Mouse (Mus musculus): Measurements from ENCODE around the gene Olfr825. TPM values are rescaled to one million over a fixed set of nuclear protein-coding genes. Genes with fewer than 3 reads are reported as not detected.
"Not testable (repeated sequence)": the region's sequence is repeated elsewhere in the genome, so short reads cannot be mapped to it uniquely, and the experiment has no call there.

The Olfr825 gene
- total RNA-seq (2021) (not detected), polyA plus RNA-seq (2012; rRNA removed) (not detected in 2 replicates)
- long read RNA-seq, result 0 reads

DNA sequence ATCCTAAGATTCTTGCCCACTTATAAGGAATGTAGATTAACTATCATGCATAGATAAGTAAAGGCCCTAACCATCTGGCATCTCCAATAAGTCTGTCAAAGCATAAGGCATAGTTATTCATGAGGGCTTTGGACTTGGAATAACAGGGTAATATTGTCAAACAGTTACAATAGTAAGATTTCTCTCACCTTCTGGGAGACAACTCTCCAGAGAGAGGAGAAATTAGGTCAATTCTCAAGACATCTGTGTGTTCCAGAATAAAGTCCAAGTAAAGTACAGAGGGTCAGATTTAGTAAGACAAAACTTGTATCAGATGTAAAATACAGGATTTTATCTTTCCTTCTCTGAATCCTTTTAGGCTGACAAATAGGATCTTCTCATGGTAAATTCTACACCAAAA, at the start of gene Olfr825:
Olfr825 (minus strand) TSS at position 101 of the 400 bp plus-strand sequence.
- no peak for DNase-seq

DNA sequence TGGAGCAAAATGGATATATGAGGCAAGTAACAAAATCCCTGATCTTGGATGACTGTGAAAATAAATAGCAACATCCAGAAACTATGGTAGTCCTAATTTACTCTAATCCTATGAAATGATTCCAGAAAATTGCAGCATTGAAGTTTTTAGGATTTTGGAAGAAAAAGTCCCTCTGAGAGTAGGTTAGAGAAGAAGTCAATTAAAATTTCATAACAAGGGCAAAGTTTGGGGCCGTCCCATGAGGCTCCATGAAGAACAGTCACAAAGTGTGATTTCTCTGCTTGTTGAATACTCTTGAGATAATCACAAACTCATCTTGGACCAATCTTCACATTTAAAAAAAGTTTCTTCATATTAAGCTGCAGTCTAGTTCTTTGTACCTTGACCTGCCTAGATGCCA, 47.7 kb upstream of the Olfr825 start, which contains the start of gene Olfr827:
Olfr827 (minus strand) TSS at position 101 of the 400 bp plus-strand sequence.
- no peak for DNase-seq

DNA sequence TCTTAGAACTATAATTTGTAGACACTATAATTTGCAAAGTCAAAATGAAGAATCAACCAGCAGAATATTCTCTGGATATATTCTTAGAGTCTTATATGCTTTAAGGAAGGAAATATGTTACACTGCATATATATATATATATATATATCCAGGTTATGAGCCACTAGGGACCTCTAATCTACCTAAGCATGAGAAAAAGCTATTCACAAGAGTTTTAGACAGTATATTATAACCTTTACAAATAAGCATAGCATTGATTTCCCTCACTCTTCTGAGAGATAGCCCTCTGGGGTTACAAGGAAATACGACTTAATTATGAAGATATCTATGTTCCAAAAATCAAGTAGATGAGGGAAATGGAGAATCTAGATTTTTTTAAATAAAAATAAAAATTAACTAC, 17.5 kb upstream of the Olfr825 start, which contains the start of gene Olfr826:
Olfr826 (minus strand) TSS at position 101 of the 400 bp plus-strand sequence.
- no peak for DNase-seq

DNA sequence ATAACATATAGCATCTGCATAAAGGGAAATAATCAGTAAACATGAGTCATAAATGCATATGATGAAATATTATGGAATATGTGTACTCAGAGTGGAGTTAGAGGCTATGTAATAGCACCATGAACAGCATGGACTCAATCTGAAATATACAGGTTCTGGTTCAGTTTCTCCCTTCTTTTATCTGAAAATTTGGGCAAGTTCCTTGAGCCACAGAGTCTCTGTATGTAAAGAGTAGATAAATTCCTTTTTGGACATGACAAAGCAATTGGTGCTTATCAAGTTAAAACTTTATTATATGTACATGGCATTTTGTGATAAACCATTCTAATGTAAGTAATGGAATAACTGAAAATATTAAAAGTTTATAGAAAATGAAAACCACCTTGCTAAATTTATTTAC, 1.4 kb downstream of the Olfr825 start:
- DNase-seq, result no peak

DNA sequence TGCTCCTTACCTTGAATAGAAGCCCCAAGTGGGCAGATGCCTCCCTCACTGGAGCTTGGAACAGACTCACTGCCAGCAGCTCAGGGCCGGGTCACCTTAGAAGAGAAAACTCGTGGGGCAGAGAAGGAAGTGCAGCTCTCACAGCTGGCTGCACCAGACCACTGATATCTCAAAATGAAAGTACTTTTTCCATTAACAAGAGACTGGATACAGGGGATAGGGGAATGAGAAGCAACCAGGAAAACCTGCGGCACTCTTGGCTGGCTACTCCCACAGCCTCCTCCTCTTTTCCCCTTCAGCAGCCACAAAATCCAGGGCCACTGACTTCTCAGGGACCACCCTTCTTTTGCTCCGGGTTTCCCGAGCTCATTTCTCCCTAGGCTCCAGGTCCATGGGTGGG, 22.4 kb downstream of the Olfr825 start:
- DNase-seq, result no peak

DNA sequence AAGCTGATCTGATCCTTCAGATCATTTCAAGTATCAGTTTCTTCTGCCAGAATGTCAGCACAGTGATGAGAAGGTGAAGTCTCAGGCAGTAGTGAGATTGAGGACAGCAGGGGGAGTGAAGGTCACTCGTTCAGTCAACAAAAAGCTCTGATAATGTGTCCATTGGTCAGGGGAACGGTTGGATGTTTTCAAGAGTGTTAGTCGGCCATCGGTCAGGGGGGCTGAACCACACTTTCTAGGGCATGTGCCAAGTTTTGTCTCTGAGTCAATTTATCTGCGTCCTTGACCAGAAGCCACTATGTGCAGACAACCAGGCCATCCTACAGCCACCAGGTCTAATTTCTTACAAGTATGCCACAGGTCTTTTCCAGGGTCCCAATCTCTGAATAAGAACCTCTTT, 24.1 kb downstream of the Olfr825 start:
- peak; percentile 75 for DNase-seq

DNA sequence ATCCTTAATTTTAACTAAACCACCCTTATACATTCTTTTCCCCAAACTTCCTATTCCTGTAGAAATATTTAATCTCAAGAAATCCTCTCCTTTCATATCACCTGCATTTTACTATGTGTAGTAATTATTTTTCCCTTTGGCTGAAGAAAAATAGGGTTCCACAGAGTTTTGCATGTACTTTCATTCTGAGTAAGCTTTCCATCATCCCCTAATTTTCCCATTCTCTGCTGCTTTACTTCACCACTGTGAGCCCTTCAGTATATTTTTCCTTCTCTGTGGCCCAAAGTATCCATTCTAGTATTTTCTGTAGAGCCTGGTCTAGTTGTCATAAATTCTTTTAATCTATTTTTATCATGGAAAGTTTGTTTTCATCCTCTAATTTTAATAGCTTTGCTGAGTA, 31.8 kb downstream of the Olfr825 start:
- no peak for DNase-seq

DNA sequence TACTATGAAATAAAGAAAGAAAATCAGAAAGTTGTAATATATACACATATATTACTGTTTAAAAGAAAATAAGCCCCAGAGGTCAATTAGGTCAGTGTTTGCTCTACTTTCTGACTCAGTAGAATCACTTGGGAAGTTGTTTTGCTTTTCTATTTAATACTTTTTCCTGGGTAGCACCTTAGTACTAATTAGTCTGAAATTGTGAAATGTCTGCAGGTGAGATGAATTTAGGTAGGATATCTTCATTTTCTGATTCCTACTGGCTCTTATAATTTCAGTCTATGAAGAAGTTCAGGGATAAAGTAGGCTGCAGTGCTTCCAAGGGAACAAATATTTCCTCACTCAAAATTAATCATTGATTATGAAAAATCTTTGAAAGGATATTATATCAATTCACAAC, 36.7 kb downstream of the Olfr825 start, which contains the start of gene Olfr824:
Olfr824 (minus strand) TSS at position 101 of the 400 bp plus-strand sequence.
- not testable (repeated sequence) for DNase-seq

DNA sequence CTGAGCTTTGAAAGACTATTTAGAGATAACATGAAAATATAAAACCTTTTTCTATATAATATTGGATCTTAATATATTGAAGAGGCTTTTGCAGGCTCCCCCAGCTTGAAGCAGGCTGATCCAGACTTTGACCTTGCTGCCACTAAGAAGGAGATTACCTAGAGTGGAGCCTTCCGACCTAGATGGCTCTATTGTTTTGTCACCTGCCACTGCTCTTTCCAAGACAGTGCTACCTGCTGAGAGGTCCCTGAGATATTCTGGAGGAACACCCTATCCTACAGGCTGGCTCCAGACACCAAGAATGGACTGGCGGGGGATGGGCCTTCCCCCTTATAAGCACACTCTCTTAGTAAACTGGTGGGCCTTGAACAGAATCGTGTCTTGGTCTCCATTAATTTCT, 50.5 kb downstream of the Olfr825 start:
- not testable (repeated sequence) for DNase-seq

DNA sequence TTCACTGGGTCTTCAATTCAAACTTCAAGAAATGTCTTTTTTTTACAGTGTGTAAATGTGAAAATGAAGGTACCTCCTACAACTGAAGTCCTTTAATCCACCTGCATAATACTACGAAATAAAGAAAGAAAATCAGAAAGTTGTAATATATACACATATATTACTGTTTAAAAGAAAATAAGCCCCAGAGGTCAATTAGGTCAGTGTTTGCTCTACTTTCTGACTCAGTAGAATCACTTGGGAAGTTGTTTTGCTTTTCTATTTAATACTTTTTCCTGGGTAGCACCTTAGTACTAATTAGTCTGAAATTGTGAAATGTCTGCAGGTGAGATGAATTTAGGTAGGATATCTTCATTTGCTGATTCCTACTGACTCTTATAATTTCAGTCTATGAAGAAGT, 51.3 kb downstream of the Olfr825 start, which contains the start of gene Olfr823:
Olfr823 (minus strand) TSS at position 101 of the 400 bp plus-strand sequence.
- not testable (repeated sequence) for DNase-seq

Other genes with a start within 250 kb of the Olfr825 start
- gene Olfr818, start 217.7 kb downstream of the Olfr825 start, total RNA-seq (2021), result not detected
- gene Olfr818, start 217.7 kb downstream of the Olfr825 start, polyA plus RNA-seq (2012; rRNA removed), result not detected in 2 replicates
- gene Olfr819, start 199.5 kb downstream of the Olfr825 start, total RNA-seq (2021), result not detected
- gene Olfr819, start 199.5 kb downstream of the Olfr825 start, polyA plus RNA-seq (2012; rRNA removed), result not detected in 2 replicates
- gene Olfr247, start 190.6 kb downstream of the Olfr825 start, total RNA-seq (2021), result not detected
- gene Olfr247, start 190.6 kb downstream of the Olfr825 start, polyA plus RNA-seq (2012; rRNA removed), result not detected in 2 replicates
- gene Gm10310, start 181.7 kb downstream of the Olfr825 start, total RNA-seq (2021), result not detected
- gene Gm10310, start 181.7 kb downstream of the Olfr825 start, polyA plus RNA-seq (2012; rRNA removed), result not detected in 2 replicates
- gene Olfr820, start 154.1 kb downstream of the Olfr825 start, total RNA-seq (2021), result not detected
- gene Olfr820, start 154.1 kb downstream of the Olfr825 start, polyA plus RNA-seq (2012; rRNA removed), result not detected in 2 replicates
- not detected for gene Olfr821, start 136.4 kb downstream of the Olfr825 start, total RNA-seq (2021)
- gene Olfr821, start 136.4 kb downstream of the Olfr825 start, polyA plus RNA-seq (2012; rRNA removed), result not detected in 2 replicates
- not detected for gene Olfr822, start 95.6 kb downstream of the Olfr825 start, total RNA-seq (2021)
- not detected in 2 replicates for gene Olfr822, start 95.6 kb downstream of the Olfr825 start, polyA plus RNA-seq (2012; rRNA removed)
- not detected for gene Olfr823, start 51.4 kb downstream of the Olfr825 start, total RNA-seq (2021)
- not detected in 2 replicates for gene Olfr823, start 51.4 kb downstream of the Olfr825 start, polyA plus RNA-seq (2012; rRNA removed)
- not detected for gene Olfr824, start 36.8 kb downstream of the Olfr825 start, total RNA-seq (2021)
- not detected in 2 replicates for gene Olfr824, start 36.8 kb downstream of the Olfr825 start, polyA plus RNA-seq (2012; rRNA removed)
- not detected for gene Olfr826, start 17.4 kb upstream of the Olfr825 start, total RNA-seq (2021)
- not detected in 2 replicates for gene Olfr826, start 17.4 kb upstream of the Olfr825 start, polyA plus RNA-seq (2012; rRNA removed)
- not detected for gene Olfr827, start 47.6 kb upstream of the Olfr825 start, total RNA-seq (2021)
- not detected in 2 replicates for gene Olfr827, start 47.6 kb upstream of the Olfr825 start, polyA plus RNA-seq (2012; rRNA removed)
- gene Neurod4, start 113.5 kb upstream of the Olfr825 start, total RNA-seq (2021), result 1 to 10 TPM in 1 of 2 experiments, under 1 TPM in 1; 0.61 to 1.1 TPM
- 0.08 TPM in 1 of 2 replicates, not detected in the other for gene Neurod4, start 113.5 kb upstream of the Olfr825 start, polyA plus RNA-seq (2012; rRNA removed)
- gene Tespa1, start 156.1 kb upstream of the Olfr825 start, total RNA-seq (2021), result under 1 TPM; 0.35 to 0.90 TPM
- gene Tespa1, start 156.1 kb upstream of the Olfr825 start, polyA plus RNA-seq (2012; rRNA removed), result 0.09 TPM in 1 of 2 replicates, not detected in the other
- gene Vmn2r84, start 227.6 kb upstream of the Olfr825 start, total RNA-seq (2021), result not detected
- gene Vmn2r84, start 227.6 kb upstream of the Olfr825 start, polyA plus RNA-seq (2012; rRNA removed), result not detected in 2 replicates